Mouse (Mus musculus) limb, embryonic 14.5 days (tissue): ENCODE results near the gene Krt33a. TPM values are rescaled to one million over a fixed set of nuclear protein-coding genes. Genes with fewer than 3 reads are reported as not detected.
A peak's percentile ranks its signal among the peaks of the same experiment; 100 is the strongest.

Experiments used
- ATAC-seq: fragments of 200-750 bp; cut with Nextera tagmentation; 2 replicates; pipeline ENCODE4 v1.8.0; 2017; ENCODE audit warnings: low read depth, moderate number of reproducible peaks, moderate TSS enrichment; ENCODE audit not compliant: low FRiP score
- DNase-seq: peaks from one replicate; pipeline ENCODE4 v3.0.0-alpha.2; 2015; ENCODE audit warnings: low spot score
- H3K27ac ChIP-seq: fragments of 300-500 bp; sonication (generic); replicated peaks from 2 replicates; pipeline ENCODE4 v1.5.1; 2014; ENCODE audit warnings: low read depth, mild to moderate bottlenecking, low read length, moderate library complexity, mixed read lengths
- H3K27me3 ChIP-seq: fragments of 300-500 bp; sonication (generic); 2 replicates; pipeline ENCODE4 v1.6.1; 2014; ENCODE audit warnings: low read length, mixed read lengths; ENCODE audit not compliant: control insufficient read depth, insufficient read depth
- H3K36me3 ChIP-seq: fragments of 300-500 bp; sonication (generic); 2 replicates; pipeline ENCODE4 v1.6.1; 2014; ENCODE audit warnings: mild to moderate bottlenecking, low read length, moderate library complexity, mixed read lengths; ENCODE audit not compliant: control insufficient read depth, insufficient read depth
- H3K4me1 ChIP-seq: fragments of 300-500 bp; sonication (generic); 2 replicates; pipeline ENCODE4 v1.6.1; 2014; ENCODE audit warnings: antibody characterized with exemption, low read length, mixed read lengths; ENCODE audit not compliant: control insufficient read depth, insufficient read depth
- H3K4me2 ChIP-seq: fragments of 300-500 bp; sonication (generic); replicated peaks from 2 replicates; pipeline ENCODE4 v1.6.1; 2014; ENCODE audit warnings: low read depth, mild to moderate bottlenecking, low read length, moderate library complexity; ENCODE audit not compliant: severe bottlenecking
- H3K4me3 ChIP-seq: fragments of 300-500 bp; sonication (generic); replicated peaks from 2 replicates; pipeline ENCODE4 v1.5.1; 2014; ENCODE audit warnings: low read length
- H3K9ac ChIP-seq: fragments of 300-500 bp; sonication (generic); 2 replicates; pipeline ENCODE4 v1.6.1; 2014; ENCODE audit warnings: mild to moderate bottlenecking, low read depth, low read length, moderate library complexity; ENCODE audit not compliant: severe bottlenecking
- H3K9me3 ChIP-seq: fragments of 300-500 bp; sonication (generic); 2 replicates; pipeline ENCODE4 v1.6.1; 2016; ENCODE audit warnings: low read length; ENCODE audit not compliant: control insufficient read depth
- POLR2A ChIP-seq: fragments of 200-500 bp; IDR thresholded peaks from 2 replicates; pipeline ENCODE4 v1.8.0; 2012; ENCODE audit warnings: inconsistent platforms, mild to moderate bottlenecking, moderate library complexity, borderline replicate concordance; ENCODE audit not compliant: insufficient read depth, insufficient read length; ENCODE audit errors: extremely low read depth
- WGBS: fragments of 180-500 bp; shearing (Covaris S2); extraction: QIAGEN DNeasy Blood & Tissue Kit; methylation state at CpG from one replicate; pipeline ENCODE4 v1.1.7; 2014; 5-methylcytosine and 5-hydroxymethylcytosine counted together
- polyA plus RNA-seq, 2 experiments: library from polyadenylated mRNA; depleted of rRNA in 1 of 2; stranded (reverse) in 1 of 2; unstranded in 1 of 2; fragments of >200 nt; fragmentation: Nextera tagmentation in 1 of 2; extraction: Ambion mirVana in 1 of 2; gene quantifications; 2 replicates each; pipeline versions ENCODE4 v1.2.1 to v1.2.3; 2012 to 2014

The Krt33a gene
- polyA plus RNA-seq, 2 experiments, result 0.08 to 0.29 TPM

GRCm38 (mm10) chr11:100013691-100014171 lies 2.3 kb downstream of the Krt33a start:
- Histone ChIP-seq H3K9ac (no peak overlapping the region), H3K27me3 (no peaks in the 10 kb centered on the region), H3K27ac (no peak overlapping the region), H3K4me1 (no peaks in the 10 kb centered on the region), H3K4me2 (no peak overlapping the region), H3K4me3 (no peak overlapping the region), H3K9me3 (no peaks in the 10 kb centered on the region), H3K36me3 (no peaks in the 10 kb centered on the region)
- ATAC-seq (no peak), DNase-seq (no peak)
- no peak for TF ChIP-seq POLR2A
- 65% methylated on average over 4 of the region's 4 CpGs for WGBS

DNA sequence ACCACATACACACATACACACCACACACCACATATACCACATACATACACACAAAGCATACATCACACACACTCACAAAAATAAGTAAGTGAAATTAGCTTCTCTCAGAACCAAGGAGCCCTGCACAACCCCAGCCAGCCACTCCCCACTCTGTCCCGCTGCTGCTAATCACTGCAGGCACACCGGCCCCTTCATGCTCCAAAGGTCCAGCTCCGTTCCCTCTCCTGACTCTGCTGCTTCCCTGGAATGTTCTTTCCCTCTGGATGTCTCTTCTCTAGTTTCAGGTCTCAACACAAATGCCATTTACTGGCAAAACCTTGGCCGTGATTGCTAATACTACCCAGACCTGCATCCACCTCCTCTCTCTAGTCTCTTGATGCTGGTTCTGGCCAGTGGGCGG lies 5.3 kb downstream of the Krt33a start:
- Histone ChIP-seq H3K9me3 (no peaks in the 10 kb centered on the region), H3K4me2 (no peak overlapping the region), H3K4me1 (no peaks in the 10 kb centered on the region), H3K36me3 (no peaks in the 10 kb centered on the region), H3K27me3 (no peaks in the 10 kb centered on the region), H3K4me3 (no peak overlapping the region), H3K27ac (no peak overlapping the region), H3K9ac (no peak overlapping the region)
- TF ChIP-seq POLR2A, result no peak
- WGBS, result 79% methylated on average over 5 of the region's 5 CpGs
- DNase-seq, result no peak
- no peak for ATAC-seq

GRCm38 (mm10) chr11:100008336-100008735 lies 7.7 kb downstream of the Krt33a start:
- TF ChIP-seq POLR2A, result no peak
- H3K4me3 ChIP-seq, result no peak overlapping the region
- WGBS, result 82% methylated on average over 5 of the region's 5 CpGs
- no peak for ATAC-seq
- no peaks in the 10 kb centered on the region for H3K9me3 ChIP-seq
- H3K4me2 ChIP-seq, result no peak overlapping the region
- no peaks in the 10 kb centered on the region for H3K27me3 ChIP-seq
- H3K9ac ChIP-seq, result no peak overlapping the region
- no peak overlapping the region for H3K27ac ChIP-seq
- H3K36me3 ChIP-seq, result no peaks in the 10 kb centered on the region
- no peak for DNase-seq
- H3K4me1 ChIP-seq, result no peaks in the 10 kb centered on the region

DNA sequence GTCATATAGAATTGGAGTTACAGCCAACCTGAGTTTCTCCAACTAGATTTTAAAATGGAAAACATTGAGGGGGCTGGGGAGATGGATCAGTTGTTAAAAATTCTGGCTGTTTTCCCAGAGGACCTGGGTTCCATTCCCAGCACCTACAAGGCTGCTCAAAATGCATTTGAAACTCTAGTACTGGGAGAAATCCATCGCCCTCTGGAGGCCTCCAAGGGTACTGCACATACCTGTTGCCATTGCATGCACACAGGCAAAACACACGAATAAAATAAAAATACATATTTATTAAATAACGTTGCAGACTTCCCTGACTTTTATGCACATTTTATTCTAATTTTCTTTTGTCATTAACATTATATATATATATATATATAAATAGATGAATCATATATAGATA lies 9.4 kb downstream of the Krt33a start:
- H3K4me2 ChIP-seq, result no peak overlapping the region
- no peak overlapping the region for H3K4me3 ChIP-seq
- no peaks in the 10 kb centered on the region for H3K27me3 ChIP-seq
- no peaks in the 10 kb centered on the region for H3K9me3 ChIP-seq
- 53% methylated on average over 3 of the region's 3 CpGs for WGBS
- DNase-seq (no peak), ATAC-seq (no peak)
- H3K27ac ChIP-seq, result no peak overlapping the region
- no peak overlapping the region for H3K9ac ChIP-seq
- no peak for TF ChIP-seq POLR2A
- H3K4me1 ChIP-seq, result no peaks in the 10 kb centered on the region
- no peaks in the 10 kb centered on the region for H3K36me3 ChIP-seq

DNA sequence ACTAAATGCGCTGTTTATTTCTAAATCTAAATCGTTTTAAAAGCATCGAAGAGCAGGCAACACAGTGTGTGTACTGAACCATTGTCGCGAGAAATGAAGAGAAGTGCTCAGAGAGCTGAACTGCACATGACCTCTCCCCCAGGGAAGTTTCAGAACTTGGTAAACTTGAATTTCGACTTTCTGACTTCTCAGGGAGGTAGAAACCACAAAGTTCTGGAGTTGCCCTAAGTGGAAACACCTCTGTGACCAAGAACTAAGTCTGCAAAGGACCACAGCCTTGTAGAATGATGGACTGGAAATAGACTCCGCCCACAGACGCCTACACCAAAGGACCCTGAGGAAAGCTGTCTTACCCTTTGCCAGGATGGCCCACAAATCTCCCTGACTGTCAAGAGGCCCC lies 10.1 kb downstream of the Krt33a start:
- H3K4me2 ChIP-seq, result no peak overlapping the region
- H3K4me3 ChIP-seq, result no peak overlapping the region
- no peaks in the 10 kb centered on the region for H3K9me3 ChIP-seq
- ATAC-seq (no peak), DNase-seq (peak; percentile 53)
- 71% methylated on average over 8 of the region's 8 CpGs for WGBS
- H3K4me1 ChIP-seq, result no peaks in the 10 kb centered on the region
- TF ChIP-seq POLR2A, result no peak
- H3K36me3 ChIP-seq, result no peaks in the 10 kb centered on the region
- H3K27me3 ChIP-seq, result no peaks in the 10 kb centered on the region
- no peak overlapping the region for H3K9ac ChIP-seq
- H3K27ac ChIP-seq, result no peak overlapping the region

DNA sequence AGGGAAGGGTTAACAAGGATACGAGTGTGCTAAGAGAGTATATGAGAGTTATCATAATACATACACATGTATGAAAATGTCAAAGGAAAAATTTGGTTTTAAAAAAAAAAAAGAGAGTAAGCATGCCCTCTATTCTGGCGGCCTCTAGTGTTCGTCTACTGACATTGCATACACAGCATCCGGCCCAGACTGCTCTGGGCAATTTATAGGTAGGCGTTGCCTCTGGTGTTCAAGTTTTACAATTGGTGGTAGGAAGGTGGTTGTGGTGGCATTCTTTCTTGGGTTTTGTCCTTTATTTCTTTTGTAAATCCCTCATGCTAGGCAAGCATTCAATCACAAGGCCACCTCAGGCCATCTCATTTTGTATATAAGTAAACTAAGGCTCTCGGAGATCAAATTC lies 11.2 kb downstream of the Krt33a start:
- ATAC-seq (no peak), DNase-seq (peak; percentile 75)
- Histone ChIP-seq H3K27ac (no peak overlapping the region), H3K4me1 (no peaks in the 10 kb centered on the region), H3K4me3 (no peak overlapping the region), H3K36me3 (no peaks in the 10 kb centered on the region), H3K9me3 (no peaks in the 10 kb centered on the region), H3K4me2 (no peak overlapping the region), H3K9ac (no peak overlapping the region), H3K27me3 (no peaks in the 10 kb centered on the region)
- TF ChIP-seq POLR2A, result no peak
- 22% methylated on average over 6 of the region's 6 CpGs for WGBS
